Mouse (Mus musculus) G1E (cell line): ENCODE data around the gene Ptpn11.

Experiments
- CTCF ChIP-seq: IDR thresholded peaks from 2 replicates; pipeline ENCODE4 v1.5.1; 2012; ENCODE audit warnings: low read depth, low read length, inconsistent platforms, mixed read lengths
- GATA1 ChIP-seq: IDR thresholded peaks from 2 replicates; pipeline ENCODE4 v1.6.1; 2012; ENCODE audit warnings: borderline replicate concordance, low read length, inconsistent platforms, mixed read lengths
- POLR2AphosphoS5 ChIP-seq: IDR thresholded peaks from 2 replicates; pipeline ENCODE4 v1.6.1; 2012; ENCODE audit warnings: low read depth, low read length, inconsistent platforms; ENCODE audit not compliant: insufficient replicate concordance
- TAL1 ChIP-seq: conservative IDR thresholded peaks from 2 replicates; pipeline ENCODE4 v1.6.1; 2012; ENCODE audit warnings: low read depth, low read length, inconsistent platforms, mixed read lengths

GRCm38 (mm10) chr5:121166884-121167283 is 24.3 kb downstream of the Ptpn11 start:
- no peak for TF ChIP-seq CTCF
- no peak for TF ChIP-seq TAL1
- no peak for TF ChIP-seq POLR2AphosphoS5
- no peak for TF ChIP-seq GATA1
